Mouse (Mus musculus): ENCODE measurements at regions not wholly inside any gene's neighbourhood (a gene's known extent, or its start where the extent isn't known, plus 50 kb on each side); places are given as distances from the start of the nearest gene placed in this dataset.

- TF ChIP-seq CTCF (IDR thresholded peaks at IDR 0.05; ENCODE audit: insufficient read depth, low read length) (no peak), POLR2A (IDR thresholded peaks at IDR 0.05; ENCODE audit: borderline replicate concordance, extremely low read depth, low read depth, low read length) (no peak)
These were observed 160.7 kb upstream of the Rhobtb1 start for GRCm38 (mm10) chr10:68990584-68990983.
